Mouse (Mus musculus) heart, adult 18-20 months (tissue): ENCODE measurements at regions not wholly inside any gene's neighbourhood (a gene's known extent, or its start where the extent isn't known, plus 50 kb on each side); places are given as distances from the start of the nearest gene placed in this dataset.

Experiments
- DNase-seq, 2 experiments: peaks; one replicate each; pipeline ENCODE4 v3.0.0; 2021 to 2022; ENCODE audit warnings: mixed read lengths in 1 of 2

DNA sequence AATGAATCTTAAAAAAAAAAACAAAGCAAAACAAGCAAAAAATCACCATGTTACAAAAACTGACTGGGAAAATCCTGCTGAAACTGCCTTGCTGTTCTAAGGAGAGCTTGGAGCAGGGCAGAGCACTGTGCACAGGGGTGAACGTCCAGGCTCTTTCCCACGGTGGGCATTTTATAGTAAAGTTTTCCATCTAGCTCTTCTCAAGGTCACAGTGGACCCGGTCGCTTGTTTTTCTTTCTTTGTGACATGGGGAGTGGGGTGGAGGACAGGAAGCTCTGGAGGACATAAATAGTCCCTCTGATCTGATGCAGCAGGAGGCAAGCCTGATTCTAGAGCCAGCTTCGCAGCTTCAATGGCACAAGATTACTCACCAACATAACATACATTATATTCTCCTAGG is 395.9 kb upstream of the Zmiz1 start:
- no peak for DNase-seq

DNA sequence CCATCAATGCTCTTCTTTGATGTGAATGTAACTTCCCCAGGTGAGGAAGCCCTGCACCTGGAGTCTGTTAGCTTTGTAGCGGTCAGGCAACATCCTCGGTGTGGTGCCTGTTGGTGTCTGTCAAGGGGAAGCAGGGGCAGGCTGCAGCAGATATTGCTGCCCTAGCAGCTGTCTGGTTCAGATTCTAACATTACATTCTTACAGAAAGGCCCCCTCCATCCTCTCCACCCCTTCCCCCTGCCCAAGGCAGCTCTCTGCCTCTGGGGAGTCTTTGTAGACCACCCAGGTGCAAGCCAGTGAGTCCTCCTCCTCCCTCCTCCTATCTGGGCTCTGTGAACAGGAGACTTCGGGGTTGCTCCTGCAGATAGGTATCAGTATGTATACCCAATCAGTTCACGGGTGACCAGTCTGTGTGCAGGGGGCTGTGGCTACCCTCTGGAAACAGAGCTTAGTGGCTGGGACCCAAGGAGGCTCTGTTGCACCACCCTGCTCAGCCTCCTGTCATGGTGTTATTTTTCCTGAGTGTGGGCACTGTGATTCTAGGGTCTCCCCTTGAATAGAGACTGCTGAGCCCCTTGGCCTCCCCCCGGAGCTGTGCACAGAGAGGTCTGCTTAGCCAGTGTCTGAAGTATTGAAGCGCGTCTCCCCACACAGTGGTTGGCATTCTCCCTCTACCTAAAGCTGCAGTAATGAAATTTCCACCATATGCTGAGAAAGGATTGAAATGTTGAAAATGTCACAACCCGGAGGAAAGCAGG is 394.6 kb upstream of the Zmiz1 start:
- no peak for DNase-seq

DNA sequence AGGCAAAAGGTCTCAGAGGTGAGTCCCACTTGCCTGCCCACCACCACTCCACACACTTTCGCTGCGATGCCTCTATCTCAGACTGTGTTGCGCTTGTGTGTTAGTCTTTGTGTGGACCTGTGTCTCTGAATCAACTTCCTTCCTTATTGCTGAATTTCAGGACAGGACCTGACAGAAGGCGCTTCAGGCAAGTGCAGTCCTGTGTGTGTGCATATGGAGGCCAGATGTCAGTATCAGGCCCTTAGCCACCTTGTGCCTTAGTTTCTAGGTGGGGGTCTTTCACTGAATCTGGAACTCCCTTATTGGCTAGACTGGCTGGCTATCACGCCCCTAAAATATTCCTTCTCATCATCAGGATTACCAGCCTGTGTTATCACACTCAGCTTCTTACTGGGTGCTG is 391.6 kb upstream of the Zmiz1 start:
- no peak for DNase-seq

DNA sequence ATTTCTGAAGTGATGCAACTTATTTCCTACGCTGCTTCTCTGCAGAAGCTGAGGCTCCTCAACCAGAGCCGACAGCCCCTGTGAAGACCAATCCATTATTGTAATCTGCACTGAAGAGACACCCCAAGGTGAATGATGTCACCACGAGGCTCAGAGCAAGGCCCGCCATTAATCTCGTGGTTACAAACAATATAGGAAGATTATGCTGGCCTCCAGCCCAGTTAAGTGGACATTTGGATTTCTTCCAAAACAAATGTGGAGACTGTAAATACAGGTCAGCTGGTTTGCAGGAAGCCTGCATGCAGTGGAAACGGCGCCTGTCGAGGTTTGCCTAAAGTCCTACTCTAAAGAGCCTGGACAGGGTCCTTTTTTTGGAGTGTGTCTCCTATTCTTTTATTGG is 390.6 kb upstream of the Zmiz1 start:
- DNase-seq, result peak; percentile 19 to 23

DNA sequence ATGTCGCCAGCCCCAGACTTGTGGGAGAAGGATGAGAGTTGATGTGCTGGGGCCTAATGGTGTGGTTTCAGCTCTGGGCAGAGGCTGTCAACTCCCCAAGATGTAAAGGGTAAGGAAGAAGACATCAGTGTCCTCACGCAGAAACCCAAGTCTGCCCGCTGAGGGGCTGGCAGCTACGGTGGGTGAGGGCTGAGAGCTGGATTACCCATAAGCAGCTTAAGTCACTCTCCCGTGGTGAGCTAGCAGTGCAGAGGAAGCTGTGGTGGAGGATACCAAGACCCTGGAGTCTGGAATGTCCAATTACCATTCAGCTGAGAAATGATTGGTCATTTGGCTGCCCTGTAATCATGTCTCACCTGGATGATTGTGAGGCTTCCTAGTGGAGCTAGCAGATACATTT is 385.8 kb upstream of the Zmiz1 start:
- no peak for DNase-seq

DNA sequence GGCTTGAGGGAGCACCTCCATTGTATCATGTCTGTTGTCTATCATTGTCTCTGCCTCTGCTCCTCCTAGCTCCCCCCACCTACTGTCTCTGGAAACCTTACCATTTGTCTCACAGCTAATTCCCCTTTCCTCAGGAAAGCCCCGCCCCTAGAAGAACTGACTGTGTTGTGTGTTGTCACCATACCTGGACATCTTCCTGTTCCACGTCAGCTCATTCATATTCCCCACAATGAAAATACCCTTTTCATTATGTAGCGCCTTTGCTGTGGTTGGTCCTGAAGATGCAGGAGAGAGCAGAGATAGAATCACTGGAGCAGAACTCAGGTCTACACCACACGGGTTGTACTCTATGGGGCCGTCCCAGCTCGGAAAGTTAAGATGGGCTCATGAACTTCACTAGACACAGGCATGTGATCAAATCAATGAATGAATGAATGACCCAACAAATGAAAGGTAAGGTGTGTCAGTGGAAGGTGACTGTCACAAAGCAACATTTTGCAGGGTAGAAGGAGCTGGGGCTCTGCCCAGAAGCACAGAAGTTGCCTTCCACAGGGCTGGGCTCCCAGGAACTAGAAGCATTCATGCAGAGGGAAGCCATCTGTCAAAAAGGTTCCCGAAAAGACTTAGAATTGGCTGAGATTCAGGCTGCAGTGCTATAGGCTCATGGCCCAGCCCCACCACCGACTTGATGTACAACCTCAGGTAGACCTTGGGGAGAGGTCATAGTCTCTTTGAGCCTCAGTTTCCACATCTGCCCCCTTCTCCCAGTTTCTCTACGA is 384.8 kb upstream of the Zmiz1 start:
- DNase-seq, result no peak

DNA sequence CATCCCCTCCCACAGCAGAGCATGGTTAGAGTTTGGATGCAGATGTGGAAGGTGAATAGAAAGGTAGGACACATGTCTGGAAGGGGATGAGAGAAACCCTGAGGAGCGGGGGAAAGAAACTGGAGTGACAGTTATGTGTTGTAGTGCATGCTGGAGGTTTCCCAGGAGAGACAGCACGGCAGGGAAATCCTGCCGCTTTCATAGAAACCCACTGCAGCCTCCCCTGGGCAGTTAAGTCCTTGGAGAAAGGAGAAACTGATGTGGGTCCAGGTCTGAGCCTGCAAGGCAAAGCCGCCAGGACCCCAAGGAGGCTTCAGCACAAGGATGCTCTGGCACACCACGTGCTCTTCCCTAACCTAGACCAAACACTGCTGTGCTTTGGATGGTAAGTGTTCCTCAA is 384.1 kb upstream of the Zmiz1 start:
- DNase-seq, result no peak

DNA sequence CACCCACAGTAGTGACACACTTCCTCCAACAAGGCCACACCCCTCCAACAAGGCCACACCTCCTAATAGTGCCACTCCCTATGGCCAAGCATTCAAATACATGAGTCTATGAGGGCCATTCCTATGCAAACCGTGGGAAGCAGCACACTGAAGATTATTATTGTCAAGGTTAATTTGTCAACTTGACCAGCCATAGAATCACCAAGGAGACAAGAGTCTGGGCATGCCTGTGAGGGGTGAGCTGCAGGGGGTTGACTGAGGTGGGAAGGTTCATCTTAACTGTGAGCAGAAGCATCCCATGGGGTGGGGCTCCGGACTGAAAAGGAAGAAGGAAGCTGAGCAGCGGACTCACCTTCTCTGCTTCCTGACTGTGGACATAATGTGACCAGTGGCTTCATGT is 378.6 kb upstream of the Zmiz1 start:
- DNase-seq, result no peak

DNA sequence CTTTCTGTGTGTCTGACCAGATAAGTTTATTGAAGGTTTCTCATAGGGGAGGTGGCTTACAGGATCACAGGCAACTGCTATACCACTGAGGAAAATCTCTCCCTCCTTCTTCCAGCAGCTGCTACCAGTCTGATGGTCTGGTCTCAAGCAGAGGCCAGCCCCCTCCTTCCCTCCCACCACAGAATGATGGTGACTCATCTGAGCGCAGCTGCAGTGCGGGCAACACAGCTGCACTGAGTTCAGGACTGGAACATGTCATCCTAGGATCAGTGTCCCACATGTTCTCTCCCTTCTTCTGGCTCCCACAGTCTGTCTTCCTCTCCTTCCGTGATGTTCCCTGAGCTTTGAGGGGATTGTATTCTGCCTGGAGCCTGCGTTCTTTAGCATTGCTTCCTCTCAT is 375.1 kb upstream of the Zmiz1 start:
- DNase-seq, result peak in 1 of 2 experiments; percentile 13

DNA sequence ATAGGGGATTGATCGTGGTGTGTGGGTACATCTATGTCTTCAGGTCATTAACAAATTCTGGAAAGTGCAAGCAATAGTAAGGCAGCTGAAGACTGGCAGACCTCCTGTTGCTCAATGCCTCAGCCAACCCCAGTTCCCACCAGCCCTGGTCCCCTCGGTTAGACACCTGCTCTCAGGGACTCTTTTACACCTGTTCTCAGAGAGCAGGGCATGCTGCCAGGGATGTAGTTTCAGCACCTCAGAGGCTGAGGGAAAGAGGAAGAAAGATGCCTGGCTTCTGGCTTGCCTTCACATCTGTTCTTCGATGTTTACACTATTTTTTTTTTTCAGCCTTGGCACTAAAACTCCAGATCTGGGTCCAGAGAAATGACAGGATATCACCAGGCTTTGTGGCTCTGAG is 362.2 kb upstream of the Zmiz1 start:
- DNase-seq, result no peak

DNA sequence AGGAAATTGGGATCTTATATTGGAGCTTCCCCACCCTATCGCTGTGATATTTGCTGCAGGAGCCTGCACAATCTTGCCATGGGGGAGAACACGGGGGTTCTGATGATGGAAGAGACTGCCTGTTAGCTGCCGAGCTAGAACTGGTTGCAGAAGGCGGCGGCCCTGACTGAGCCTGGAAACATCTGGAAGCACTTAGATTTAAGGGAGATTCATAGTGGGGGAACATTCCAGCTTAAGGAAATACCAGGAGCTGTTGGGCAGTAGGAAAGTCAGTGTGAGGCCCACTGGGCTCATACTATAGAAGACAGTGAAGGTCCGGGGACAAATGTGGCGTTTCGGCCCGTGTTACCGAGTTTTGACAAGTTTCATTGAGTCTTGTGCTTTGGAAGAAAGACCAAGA is 353.6 kb upstream of the Zmiz1 start:
- DNase-seq, result no peak

DNA sequence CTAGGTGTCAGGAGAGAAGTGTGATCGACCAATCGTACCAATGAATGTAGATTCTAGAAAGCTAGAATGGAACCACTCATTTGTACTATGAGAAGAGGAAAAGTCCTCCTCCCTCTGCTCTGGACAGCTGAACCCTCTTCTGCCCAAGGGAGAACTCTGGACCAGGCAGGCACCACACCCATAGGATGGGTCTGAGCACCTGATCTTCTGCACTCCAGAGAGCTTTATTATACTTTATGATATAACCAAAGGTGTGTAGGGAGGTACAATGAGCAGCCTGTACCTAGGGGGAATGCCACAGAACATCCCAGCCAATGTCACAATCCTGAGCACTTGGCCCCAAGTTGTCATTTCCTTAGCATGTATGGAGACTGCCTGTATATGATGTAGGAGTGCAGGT is 352.5 kb upstream of the Zmiz1 start:
- DNase-seq, result no peak

DNA sequence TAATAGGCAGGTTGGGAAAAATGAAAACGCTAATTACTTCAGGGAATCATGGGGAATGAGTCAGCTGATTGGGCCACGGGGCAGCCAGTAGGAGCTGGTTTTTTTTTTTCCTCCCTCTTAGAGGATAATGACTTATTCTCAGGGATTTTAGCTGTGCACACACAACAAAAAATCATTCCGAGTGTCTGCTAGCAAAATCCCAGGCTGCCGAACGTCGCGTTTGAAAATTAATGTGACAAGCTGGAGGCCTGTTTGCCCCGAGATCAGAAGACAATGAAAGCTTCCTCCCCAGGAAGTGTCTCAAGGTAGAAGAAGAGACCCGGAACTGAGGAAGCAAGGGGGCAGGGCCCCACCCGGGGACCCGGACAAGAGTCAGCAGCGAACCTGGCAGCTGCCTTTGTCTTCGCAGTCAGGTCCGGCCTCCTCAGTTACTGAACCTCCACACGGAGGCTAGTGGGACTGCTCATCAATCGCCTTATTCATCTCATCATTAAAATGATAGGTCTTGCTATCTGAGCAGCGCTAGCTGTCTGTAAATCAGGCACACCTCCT is 350.8 kb upstream of the Zmiz1 start:
- DNase-seq, result peak in 1 of 2 experiments; percentile 9

DNA sequence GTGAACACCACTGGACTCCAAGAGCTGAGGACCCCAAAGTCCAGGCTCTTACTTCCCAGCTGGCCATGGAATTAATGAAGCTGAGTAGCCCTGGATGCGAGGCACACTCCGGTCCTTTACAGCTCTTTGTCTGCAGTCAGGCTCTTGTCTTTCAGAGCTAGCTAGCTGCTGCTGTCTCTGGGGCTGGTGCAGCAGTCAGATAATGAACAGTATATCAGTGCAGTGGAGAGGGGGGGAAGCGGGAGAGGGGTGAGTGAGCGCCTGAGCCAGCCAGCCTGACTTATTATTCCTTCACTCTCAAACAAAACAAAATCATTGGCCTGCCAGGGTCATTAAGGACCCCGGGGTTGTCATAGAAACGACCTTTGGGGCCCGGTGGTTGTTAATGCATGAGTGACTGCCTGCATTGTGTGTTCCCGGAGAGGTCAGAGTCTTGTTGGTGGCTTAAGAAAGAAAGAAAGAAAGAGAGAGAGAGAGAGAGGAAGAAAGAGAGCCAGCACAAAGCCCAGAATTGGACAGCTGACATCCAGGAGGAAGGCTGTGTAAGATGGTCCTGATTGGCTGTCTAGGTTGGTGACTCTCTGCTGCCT is 350.2 kb upstream of the Zmiz1 start:
- DNase-seq, result no peak

DNA sequence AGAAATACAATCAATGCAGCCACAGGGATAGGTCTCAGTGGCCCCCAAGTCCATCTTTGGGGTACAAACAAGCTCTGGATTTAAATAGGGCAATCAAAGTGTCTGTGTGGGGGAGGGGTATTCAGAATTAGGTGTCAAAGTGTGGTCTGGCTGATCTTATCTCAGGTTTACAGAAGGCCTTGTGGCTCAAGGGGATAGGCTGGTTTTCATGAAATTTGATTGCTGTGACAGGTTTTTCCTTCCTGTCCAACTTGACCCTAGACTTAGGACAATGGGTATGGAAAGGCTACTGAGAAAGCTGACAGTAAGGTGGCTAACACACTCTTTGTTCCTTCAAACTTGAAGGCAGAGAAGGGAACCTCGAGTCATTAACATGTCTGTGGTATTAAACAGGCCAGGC is 349.3 kb upstream of the Zmiz1 start:
- DNase-seq, result no peak

DNA sequence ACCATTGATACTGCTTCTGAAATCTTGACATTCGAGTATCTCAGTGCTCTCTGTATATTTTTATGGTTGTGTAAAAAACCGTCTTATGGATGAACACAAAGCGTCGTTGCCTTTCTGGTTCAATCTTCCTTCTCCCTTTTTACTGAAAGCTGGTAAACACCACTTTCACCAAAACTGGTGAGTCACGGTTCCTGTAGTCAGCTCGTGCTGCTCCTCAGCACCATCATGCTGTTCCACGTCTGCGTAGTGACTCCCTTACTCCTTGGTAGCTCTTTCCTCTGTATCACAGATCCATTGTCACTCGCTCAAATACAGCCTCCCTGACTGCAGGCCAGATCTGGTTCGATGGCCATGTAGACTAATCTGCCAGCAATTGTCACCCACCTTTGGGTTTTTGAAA is 346.2 kb upstream of the Zmiz1 start:
- DNase-seq, result no peak

DNA sequence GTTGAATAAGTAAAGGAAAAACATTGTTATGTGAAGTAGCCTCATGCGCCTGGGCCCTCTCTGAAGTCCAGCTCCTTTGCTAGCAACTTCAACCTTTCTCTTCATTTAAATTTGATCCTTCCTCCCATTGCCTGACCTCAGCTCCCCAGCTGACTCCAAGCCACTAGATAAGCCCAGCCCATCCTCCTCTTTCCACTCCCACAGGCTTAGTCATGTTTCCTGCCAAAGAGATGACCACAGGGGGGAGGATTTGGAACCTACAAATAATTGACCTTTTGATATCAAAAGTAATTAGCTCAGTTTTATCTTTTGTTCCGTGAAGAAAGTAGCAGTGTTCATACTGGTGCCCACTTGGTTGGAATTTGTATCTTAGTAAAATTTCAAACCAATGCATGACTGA is 345.7 kb upstream of the Zmiz1 start:
- DNase-seq, result peak; percentile 21 to 32

DNA sequence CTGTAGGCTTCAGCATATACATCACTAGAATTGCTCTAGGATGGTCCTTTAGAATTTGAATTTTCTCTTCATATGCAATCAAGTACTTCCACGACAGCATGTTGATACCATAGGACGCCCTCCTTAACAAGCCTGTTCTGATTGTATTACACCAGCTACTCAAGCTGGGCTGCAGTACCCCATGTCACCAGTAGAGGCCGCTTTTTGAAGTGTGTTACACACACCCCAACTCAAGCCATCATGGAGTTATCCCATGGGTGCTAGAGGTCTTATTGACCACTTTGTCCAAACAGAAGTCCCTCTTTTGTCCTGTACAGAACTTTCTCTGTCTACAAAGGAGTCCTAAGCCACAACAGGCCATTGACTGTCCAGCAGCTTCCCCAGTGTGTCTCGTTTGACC is 342.6 kb upstream of the Zmiz1 start:
- DNase-seq, result peak; percentile 74 to 95

DNA sequence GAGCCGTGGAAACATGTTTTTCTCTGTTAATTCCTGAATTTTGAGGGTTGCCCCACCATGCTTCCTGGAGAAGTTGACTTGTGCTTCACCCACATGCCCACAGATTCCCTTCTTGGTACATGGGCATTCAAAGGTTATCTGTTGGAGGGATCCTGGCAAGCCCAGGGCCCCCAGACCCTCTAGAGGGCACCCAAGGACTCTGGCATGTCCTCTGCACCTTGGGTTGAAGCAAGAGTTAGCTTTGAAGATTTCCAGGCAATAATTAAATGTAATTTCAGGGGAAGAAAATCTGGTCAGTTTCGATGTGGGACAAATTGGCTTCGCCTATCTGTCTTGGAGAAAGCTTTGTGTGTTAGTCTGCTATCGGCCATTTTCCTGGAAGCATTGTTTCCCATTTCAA is 339.0 kb upstream of the Zmiz1 start:
- no peak for DNase-seq

DNA sequence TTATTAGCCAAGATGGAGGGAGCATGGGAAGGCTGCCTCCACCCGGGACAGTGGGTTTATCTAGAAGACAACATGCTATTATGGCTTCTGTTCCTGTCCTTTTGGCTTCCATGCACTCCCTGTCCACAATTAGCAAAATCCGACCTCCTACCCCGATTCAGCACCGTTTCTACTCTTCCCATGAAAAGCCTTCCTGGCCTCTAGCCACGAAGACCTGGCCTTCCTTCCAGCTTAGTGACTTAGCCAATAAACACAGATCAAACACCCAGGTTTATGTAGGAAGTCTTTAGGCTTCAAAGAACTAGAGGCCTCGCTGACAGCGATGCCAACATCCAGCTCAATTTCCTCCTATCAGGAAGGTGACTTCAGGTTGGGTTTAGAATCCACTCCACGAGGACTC is 338.5 kb upstream of the Zmiz1 start:
- DNase-seq, result no peak

DNA sequence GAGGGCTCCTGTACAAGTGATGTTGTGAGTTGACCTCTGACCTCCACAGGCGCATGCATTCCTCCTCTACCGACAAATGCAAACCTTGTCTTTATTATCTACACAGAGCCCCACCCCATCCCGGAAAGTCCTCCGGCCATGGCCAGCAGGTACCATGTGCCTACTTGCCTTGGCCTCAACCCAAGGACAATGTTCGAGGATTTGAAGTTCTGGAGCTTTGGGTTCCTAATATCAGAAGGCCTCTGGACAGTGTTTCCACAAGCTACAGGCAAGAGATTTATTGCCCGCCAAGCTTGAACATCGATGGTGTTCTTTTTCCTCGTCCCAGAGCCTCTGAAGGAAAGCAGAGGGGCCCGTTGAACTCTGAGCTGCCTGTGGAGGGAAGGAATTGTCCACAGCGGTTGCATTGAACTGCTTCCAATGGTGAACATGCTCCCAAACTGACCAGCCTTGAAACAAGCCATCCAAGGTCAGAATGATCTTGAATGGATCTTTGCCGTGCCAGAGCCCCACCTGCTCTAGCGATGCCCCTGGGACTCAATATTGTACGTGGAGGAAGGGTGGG is 335.9 kb upstream of the Zmiz1 start:
- DNase-seq, result no peak

DNA sequence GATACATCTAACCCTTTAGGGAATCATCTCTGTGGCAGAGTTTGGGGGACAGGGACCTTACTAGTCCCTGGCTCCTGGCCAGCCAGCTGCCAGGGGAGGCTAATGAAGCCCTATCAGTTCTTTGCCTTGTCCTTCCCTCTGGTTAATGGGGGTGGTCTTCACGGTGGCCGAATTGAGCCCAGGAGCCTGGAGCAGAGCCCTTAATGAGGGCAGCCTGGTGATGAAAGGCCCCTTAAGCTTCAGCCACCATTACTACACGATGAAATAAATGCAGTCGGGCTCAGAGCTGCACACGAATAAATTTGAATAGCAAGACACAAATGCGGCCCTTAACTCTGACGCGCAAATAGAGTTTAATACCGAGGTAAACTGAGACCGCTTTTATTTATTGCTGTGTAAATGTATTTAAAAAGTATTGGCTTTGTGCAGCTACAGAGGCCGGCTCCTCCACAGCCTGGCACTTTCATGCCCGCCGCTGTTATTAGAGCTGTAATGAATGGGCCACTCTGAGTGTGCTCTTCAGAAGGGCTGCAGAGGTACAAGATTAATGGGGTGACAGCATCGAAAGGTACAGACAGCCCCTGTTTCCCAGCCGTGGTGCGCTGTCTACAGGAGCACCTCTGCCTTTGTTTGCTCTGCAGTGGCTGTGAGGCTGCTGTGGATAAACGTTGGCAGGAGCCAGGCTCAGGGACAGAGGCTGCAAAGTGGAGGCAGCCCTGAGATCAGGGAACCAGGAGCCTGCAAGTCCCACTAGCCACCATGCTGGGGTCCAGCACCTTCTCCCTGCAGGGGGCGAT is 335.2 kb upstream of the Zmiz1 start:
- DNase-seq, result no peak
